Mouse (Mus musculus) urinary bladder, adult 18-20 months (tissue): ENCODE data around the gene Dock4.
A peak's percentile ranks its signal among the peaks of the same experiment; 100 is the strongest.

Source experiments
- DNase-seq, 2 experiments: peaks; one replicate each; pipeline ENCODE4 v3.0.0; 2022; ENCODE audit warnings: low spot score in 2 of 2, mixed read lengths in 2 of 2

Dock4 gene

DNA sequence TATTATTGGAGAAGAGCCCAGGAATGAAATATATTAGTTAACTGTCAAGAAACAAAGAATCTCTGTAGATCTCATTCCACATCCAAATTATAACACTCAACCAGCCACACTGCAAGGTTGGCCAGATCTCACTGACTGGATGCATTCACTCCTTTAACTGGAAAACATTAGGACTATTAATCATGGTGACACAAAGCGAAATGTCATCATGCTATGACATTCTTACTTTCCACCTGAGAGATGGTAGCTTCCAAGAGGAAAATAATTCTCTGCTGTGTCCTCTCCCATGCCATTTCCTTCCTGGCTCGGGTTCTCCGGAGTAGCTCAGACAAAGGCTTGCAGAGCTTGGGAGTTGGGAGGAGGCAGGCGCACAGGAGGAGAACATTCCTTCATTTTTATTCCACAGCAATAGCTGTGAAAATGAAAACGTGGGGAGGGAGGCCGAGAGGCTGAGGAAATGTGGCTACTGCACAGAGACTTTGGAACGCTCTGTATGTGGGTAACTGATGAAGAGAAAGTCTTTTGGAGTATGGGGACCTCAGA lies 17.0 kb downstream of the Dock4 start:
- no peak for DNase-seq

GRCm38 (mm10) chr12:40463828-40464227 lies 18.1 kb downstream of the Dock4 start:
- DNase-seq: no peak

- no peak for DNase-seq
These were observed 18.5 kb downstream of the Dock4 start for GRCm38 (mm10) chr12:40464282-40464681.

GRCm38 (mm10) chr12:40468235-40468634 lies 22.5 kb downstream of the Dock4 start:
- no peak for DNase-seq

DNA sequence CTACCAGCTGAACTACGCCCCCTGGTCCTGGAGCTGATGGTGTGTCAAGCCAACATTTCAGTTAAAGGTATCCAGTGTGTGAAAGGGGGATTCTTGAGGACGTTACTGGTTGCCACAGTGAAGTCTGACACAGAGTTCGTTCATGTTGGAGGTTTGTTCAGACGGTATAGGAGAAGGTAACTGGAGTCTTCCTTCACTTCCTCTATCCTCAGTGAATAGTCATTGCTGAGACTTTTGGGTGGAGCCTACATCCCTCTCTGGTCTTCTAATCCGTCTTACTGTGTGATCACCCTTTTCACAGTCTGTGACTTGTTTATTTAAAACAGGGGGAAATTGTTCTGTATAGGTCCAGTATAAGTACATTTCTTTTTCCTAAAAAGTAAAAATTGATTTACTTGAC lies 23.3 kb downstream of the Dock4 start:
- no peak for DNase-seq

DNA sequence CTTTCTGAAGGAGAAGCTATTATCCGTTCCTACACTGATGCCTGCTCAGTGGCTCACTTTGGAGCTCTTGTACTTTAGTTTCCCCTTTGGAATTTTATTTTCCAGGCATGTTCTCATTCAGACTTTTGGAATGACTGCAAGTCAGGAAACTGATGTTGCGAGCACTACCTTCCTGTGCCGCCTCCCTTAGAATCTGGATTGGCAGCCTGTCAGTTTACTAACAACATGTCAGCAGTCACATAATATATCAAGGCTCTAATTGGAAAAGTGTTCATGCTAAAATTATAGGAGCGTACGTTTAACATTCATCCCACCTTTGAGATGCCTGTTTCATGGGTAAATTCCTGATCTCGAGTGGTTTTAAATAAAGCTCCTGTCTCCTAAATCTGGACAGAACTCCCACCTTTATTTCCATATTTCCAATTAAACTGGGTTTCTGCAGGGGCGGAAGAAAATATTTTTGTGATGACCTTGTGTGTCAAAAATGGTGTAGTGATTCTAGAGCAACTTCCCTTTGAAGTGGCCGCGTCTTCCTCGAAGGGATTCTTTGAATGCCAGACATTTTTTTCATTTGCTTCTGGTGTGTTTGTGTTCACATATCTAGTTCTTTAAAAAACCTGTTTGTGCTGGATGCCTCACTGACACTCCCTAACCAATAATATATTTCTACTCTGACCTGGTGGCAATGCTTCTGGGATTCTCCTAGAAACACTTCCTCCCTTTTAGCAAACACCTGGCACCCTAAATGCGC lies 26.1 kb downstream of the Dock4 start:
- no peak for DNase-seq

DNA sequence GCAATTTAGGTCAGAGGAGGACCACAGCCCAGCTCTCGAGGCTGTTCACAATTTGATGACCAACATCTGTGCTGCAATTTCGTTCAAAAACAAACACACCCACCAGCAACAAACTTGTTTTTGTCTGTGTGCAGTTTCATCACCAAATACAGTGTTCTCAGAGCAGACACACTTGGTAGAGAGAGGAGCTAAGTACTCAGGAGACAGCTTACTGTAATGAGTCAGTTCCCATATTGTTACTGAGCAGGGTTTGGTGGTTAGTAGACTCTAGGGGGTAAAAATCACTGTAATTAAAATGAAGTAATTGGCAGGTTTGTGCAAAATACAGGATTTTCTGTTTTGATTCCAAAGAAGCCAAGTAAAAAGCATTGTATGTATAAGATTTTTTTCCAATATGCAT lies 28.0 kb downstream of the Dock4 start:
- DNase-seq: no peak

GRCm38 (mm10) chr12:40477621-40478452 lies 32.1 kb downstream of the Dock4 start:
- no peak for DNase-seq

DNA sequence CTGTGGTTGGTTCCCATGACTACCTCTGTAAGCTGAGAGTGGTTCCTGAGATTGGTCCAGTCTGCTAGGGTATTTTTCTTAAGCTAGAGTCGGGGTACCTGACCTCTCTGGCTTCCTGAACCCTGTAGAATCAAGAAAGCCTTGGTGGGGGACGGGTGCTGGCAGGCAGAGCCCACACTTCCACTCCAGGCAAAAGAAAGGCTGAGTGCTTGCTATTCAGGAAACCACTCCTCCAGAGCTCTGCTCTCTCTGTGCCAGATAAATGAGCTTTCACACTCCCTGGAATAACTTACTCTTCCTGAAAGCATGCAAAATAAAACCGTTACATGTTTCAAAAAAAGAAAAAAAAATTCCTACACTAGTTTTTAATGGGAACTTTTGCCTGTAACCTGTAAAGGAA lies 38.5 kb downstream of the Dock4 start:
- DNase-seq: no peak

- DNase-seq: no peak
These were observed 39.5 kb downstream of the Dock4 start for GRCm38 (mm10) chr12:40485210-40485609.

DNA sequence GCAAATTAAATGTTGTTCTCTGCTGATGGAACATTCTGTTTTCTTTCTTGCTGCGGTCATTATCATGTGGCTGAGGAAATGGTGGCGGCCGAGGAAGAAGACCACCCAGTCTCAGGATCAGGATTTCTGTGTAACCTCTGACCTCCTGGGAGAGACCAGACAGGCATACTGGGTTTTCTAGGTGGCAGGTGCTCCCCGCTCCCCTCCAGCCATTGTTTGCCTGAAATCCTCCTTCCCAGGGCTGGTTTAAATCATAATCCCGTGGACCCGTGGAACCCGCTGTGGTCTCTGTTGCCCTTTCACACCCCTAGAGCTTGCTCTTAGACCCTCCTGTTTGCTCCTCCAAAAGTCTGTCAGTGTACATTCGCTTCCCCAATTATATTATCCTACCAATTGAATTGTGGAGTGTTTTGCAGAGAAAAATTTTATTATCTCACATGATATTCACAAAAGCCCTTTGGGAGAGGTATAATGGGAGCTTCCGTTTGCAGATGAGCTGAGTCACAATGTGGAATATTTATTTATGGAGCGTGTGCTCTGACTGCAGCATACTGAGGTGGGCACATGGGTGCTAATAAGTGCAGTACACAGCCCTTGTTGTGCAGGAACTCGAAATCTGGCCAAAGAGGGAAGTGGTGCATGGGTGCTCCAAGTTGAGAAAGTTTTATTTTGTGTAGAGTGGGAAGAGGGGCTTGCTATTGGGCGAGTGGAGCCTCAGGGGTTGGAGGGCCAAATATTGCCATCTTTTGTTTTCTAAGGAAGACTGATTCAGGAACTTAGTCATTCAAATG lies 40.5 kb downstream of the Dock4 start:
- no peak for DNase-seq

- no peak for DNase-seq
These were observed 50.6 kb downstream of the Dock4 start for GRCm38 (mm10) chr12:40496387-40496786.

DNA sequence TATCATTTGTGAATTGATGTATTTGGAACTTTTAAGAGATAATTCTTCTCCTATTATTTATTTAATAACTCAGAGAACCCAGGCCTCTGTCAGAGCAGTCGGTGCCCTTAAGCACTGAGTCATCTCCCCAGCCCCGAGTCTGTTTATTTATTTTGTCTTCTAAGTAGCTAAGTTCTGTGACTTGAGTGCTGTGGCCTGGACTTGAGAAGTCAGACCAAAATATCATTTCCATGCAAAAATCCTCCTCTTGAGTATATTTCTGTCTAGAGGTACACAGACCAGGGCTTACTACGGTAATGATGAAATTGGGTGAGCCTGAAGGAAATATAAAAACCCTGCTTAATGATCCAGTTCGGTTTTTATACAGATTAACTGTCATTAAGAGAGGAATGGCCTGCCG lies 52.1 kb downstream of the Dock4 start:
- no peak for DNase-seq

DNA sequence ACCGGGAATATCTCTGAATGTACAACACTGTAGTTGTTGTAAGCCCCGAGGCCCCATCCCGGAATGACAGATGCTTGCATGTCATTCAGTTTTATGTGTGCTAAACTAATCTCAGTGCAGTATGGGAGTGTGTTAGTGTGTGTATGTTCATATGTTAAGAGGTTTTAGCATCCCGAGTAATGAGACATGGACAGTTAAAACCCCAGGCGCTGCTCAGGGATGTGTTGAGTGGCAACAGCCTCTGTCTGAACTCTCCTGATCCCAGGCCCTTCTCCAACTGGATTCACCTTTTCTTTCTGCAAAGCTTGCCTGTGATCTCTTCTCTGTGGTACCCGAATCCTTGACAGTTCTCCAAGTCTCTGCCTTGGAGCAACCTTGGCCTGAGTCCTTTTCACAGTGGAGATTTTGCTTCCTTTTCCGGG lies 52.5 kb downstream of the Dock4 start:
- no peak for DNase-seq

- DNase-seq: no peak
These were observed 53.3 kb downstream of the Dock4 start for GRCm38 (mm10) chr12:40498928-40499626.

DNA sequence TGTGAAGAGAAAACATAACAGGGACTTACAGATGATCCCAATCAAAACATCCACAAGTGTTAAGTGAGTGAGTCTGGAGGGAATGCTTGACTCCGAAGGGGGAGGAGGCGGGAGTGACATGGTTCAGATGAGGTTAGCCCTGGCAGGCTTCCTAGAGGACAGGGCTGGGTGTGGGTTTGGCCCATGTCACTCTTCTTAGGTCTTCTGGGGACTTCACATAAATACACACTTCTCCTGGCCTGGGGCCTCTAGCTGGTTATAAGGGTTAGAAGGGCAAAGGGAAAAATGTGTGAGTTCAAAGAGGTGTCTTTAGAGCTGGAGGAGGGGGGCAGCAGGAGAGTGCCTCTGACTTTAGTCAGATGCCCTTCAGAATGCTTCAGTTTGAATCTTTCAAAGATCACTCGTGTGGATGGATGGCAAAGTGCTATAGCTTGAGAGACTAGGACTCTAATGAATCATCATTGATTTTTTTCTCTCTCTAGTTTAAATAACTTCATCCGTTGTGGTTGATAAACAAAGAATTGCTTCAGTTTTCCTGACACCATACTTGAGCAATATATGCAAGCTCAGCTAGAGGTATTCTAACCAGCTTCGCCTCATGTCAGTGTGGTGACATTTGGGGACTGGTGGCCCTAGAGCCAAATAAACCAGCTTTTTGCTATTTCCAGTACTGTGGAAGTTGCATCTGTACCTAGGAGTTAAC lies 54.0 kb downstream of the Dock4 start:
- DNase-seq: peak in 1 of 2 experiments; percentile 53

- DNase-seq: no peak
These were observed 55.4 kb downstream of the Dock4 start for GRCm38 (mm10) chr12:40501141-40501540.

- no peak for DNase-seq
These were observed 57.8 kb downstream of the Dock4 start for GRCm38 (mm10) chr12:40503520-40503919.

DNA sequence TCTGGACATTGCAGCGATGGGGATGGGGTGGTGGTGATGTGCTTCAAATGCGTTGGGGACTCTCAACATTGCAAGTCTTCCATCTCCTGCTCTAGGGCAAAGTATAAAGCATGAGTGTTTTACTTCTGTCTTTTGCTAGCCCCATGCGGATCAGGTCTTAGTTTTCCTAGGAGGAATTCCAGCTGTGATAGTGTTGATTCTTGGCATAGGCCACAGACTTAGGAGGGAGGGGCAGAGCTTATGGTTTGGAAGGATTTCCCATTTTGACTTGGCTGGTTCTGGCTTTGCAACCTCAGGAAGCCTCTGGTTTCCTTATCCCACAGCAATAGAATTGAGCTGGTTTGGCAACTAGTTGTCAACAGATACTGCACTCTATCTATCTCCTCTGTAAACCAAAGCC lies 58.9 kb downstream of the Dock4 start:
- no peak for DNase-seq

- DNase-seq: no peak
These were observed 62.2 kb downstream of the Dock4 start for GRCm38 (mm10) chr12:40507823-40508390.
